8 mouse cellular contexts compared by ENCODE assay signal in the genomic region with DNA sequence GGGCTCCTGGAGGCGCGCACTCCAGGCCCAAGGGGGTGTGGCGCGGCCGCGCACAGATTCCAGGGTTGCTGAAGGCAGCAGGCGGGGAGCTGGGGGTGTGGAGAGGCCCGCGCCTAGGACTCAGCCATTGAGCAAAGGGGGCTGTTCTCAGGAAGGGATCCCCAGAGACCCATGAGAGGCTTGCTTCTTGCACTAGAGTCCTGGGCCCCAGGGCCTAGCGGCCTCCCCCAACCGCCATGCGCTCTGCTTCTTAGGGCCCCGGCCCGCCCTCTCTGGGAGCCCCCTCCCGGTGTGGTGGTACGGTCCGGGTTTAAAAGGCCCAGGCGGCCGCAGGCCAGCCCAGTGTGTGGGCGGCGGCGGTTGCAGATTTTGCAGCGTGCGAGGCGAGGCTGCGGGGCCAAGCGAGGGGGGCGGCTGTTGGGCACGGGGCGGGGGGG. TPM values are rescaled to one million over a fixed set of nuclear protein-coding genes. Genes with fewer than 3 reads are reported as not detected.
A peak's percentile ranks its signal among the peaks of the same experiment; 100 is the strongest.
DNase-seq lines count a peak whose midpoint lies in the region; ATAC-seq and TF ChIP-seq lines count a peak whose summit lies in the region.

Gene Plxna3, plus strand, starts transcription at position 342 of the 437 bp plus-strand sequence.

- peaks cover 27% of the 10 kb centered on the region for H3K36me3 ChIP-seq in E14TG2a.4 (ENCODE audit: insufficient read depth, low read length)
- no peaks in the 10 kb centered on the region for H3K36me3 ChIP-seq in forebrain, embryonic 11.5 days (ENCODE audit: control insufficient read depth, insufficient read depth, low read length)
- H3K36me3 ChIP-seq in heart, embryonic 15.5 days = no peaks in the 10 kb centered on the region
- no peaks in the 10 kb centered on the region for H3K36me3 ChIP-seq in liver, embryonic 16.5 days (ENCODE audit: control insufficient read depth, insufficient read depth)
- H3K36me3 ChIP-seq in neural tube, embryonic 13.5 days = peaks cover 15% of the 10 kb centered on the region
- H3K36me3 ChIP-seq in testis, adult 2 months (ENCODE audit: control insufficient read depth, insufficient read depth, low read length) = no peaks in the 10 kb centered on the region

- H3K4me3 ChIP-seq in E14TG2a.4 (replicated peaks; ENCODE audit: low read length) = peak within 1 kb of the TSS; percentile 71
- peak within 1 kb of the TSS; percentile 49 for H3K4me3 ChIP-seq in forebrain, embryonic 11.5 days (ENCODE audit: low read depth, low read length)
- peak within 1 kb of the TSS; percentile 53 for H3K4me3 ChIP-seq in heart, embryonic 15.5 days
- H3K4me3 ChIP-seq in liver, embryonic 16.5 days (ENCODE audit: low read depth, low read length) = peak within 1 kb of the TSS; percentile 50
- H3K4me3 ChIP-seq in neural tube, embryonic 13.5 days = peak within 1 kb of the TSS; percentile 61
- peak within 1 kb of the TSS; percentile 67 for H3K4me3 ChIP-seq in testis, adult 2 months (ENCODE audit: control insufficient read depth, low read depth, low read length)

- no peaks in the 10 kb centered on the region for H3K9me3 ChIP-seq in E14TG2a.4 (ENCODE audit: low read length)
- H3K9me3 ChIP-seq in forebrain, embryonic 11.5 days (ENCODE audit: control insufficient read depth, low read length) = no peaks in the 10 kb centered on the region
- no peaks in the 10 kb centered on the region for H3K9me3 ChIP-seq in heart, embryonic 15.5 days (replicated peaks)
- H3K9me3 ChIP-seq in liver, embryonic 16.5 days (replicated peaks; ENCODE audit: control insufficient read depth, low read length) = no peaks in the 10 kb centered on the region
- no peaks in the 10 kb centered on the region for H3K9me3 ChIP-seq in neural tube, embryonic 13.5 days

- peak within 1 kb of the TSS; percentile 67 for H3K4me2 ChIP-seq in forebrain, embryonic 11.5 days (ENCODE audit: low read depth, low read length, severe bottlenecking)
- peak within 1 kb of the TSS; percentile 71 for H3K4me2 ChIP-seq in heart, embryonic 15.5 days
- peak within 1 kb of the TSS; percentile 65 for H3K4me2 ChIP-seq in liver, embryonic 16.5 days (ENCODE audit: low read depth, low read length)
- peak within 1 kb of the TSS; percentile 68 for H3K4me2 ChIP-seq in neural tube, embryonic 13.5 days

- H3K27me3 ChIP-seq in E14TG2a.4 (ENCODE audit: insufficient read depth, low read length) = no peaks in the 10 kb centered on the region
- no peaks in the 10 kb centered on the region for H3K27me3 ChIP-seq in forebrain, embryonic 11.5 days (ENCODE audit: control insufficient read depth, insufficient read depth, low read length)
- H3K27me3 ChIP-seq in heart, embryonic 15.5 days = no peaks in the 10 kb centered on the region
- no peaks in the 10 kb centered on the region for H3K27me3 ChIP-seq in liver, embryonic 16.5 days (ENCODE audit: control insufficient read depth, insufficient read depth, low read depth, low read length)
- H3K27me3 ChIP-seq in neural tube, embryonic 13.5 days = no peaks in the 10 kb centered on the region
- no peaks in the 10 kb centered on the region for H3K27me3 ChIP-seq in testis, adult 2 months (ENCODE audit: control insufficient read depth, insufficient read depth, low read length)

- H3K4me1 ChIP-seq in E14TG2a.4 (replicated peaks; ENCODE audit: low read depth, low read length) = peaks cover 20% of the 10 kb centered on the region
- H3K4me1 ChIP-seq in forebrain, embryonic 11.5 days (replicated peaks; ENCODE audit: control insufficient read depth, insufficient read depth, low read length) = no peaks in the 10 kb centered on the region
- H3K4me1 ChIP-seq in heart, embryonic 15.5 days (replicated peaks) = peaks cover 15% of the 10 kb centered on the region
- H3K4me1 ChIP-seq in liver, embryonic 16.5 days (ENCODE audit: control insufficient read depth, low read depth, low read length) = no peaks in the 10 kb centered on the region; the same call in 1 of the 2 replicates
- peaks cover 38% of the 10 kb centered on the region for H3K4me1 ChIP-seq in neural tube, embryonic 13.5 days (replicated peaks)
- peaks cover 3% of the 10 kb centered on the region; the same call in 1 of the 2 replicates for H3K4me1 ChIP-seq in testis, adult 2 months (ENCODE audit: control insufficient read depth, insufficient read depth, low read length)

- 26% methylated on average over 26 of the region's 30 CpGs for WGBS in forebrain, embryonic 11.5 days
- WGBS in heart, embryonic 15.5 days = 15% methylated on average over 30 of the region's 30 CpGs
- WGBS in liver, embryonic 16.5 days (ENCODE audit: insufficient replicate concordance) = 15% methylated on average over 27 of the region's 30 CpGs
- 20% methylated on average over 21 of the region's 30 CpGs for WGBS in neural tube, embryonic 13.5 days

- peak; percentile 96 for ATAC-seq in forebrain, embryonic 11.5 days (replicated peaks; ENCODE audit: low FRiP score)
- ATAC-seq in heart, embryonic 15.5 days (replicated peaks; ENCODE audit: insufficient number of reproducible peaks, insufficient read depth, low FRiP score, low read depth) = peak; percentile 88
- peak; percentile 92 for ATAC-seq in liver, embryonic 16.5 days (ENCODE audit: low read depth)
- peak; percentile 95 for ATAC-seq in neural tube, embryonic 13.5 days (ENCODE audit: low read depth)

- H3K27ac ChIP-seq in forebrain, embryonic 11.5 days (ENCODE audit: low read depth, low read length) = peak within 1 kb of the TSS; percentile 68
- peak within 1 kb of the TSS; percentile 77 for H3K27ac ChIP-seq in heart, embryonic 15.5 days
- H3K27ac ChIP-seq in liver, embryonic 16.5 days (ENCODE audit: low read length) = no peak within 1 kb of the TSS
- H3K27ac ChIP-seq in neural tube, embryonic 13.5 days (replicated peaks) = peak within 1 kb of the TSS; percentile 81
- H3K27ac ChIP-seq in testis, adult 2 months (ENCODE audit: control insufficient read depth, insufficient read depth, low read depth, low read length) = no peak within 1 kb of the TSS; the same call in 1 of the 2 replicates

- no peak for TF ChIP-seq CTCF in E14TG2a.4 (conservative IDR thresholded peaks at IDR 0.05; ENCODE audit: low read length)
- TF ChIP-seq CTCF in testis, adult 2 months (IDR thresholded peaks at IDR 0.05; ENCODE audit: control insufficient read depth, insufficient read depth, insufficient replicate concordance, low read depth, low read length) = no peak

- no peak for TF ChIP-seq POLR2A in testis, adult 2 months (IDR thresholded peaks at IDR 0.05; ENCODE audit: control insufficient read depth, low read depth, low read length)

- DNase-seq in c-Kit-positive CD71-negative TER-119-negative erythroid progenitor cells, embryonic 14.5 days (ENCODE audit: low read depth) = peak; percentile 50
- peak; percentile 86 for DNase-seq in forebrain, embryonic 11.5 days (ENCODE audit: low spot score)
- DNase-seq in kidney, postnatal 25 days = peak; percentile 67 to 86

- H3K9ac ChIP-seq in forebrain, embryonic 11.5 days (ENCODE audit: low read length) = peak within 1 kb of the TSS; percentile 66
- H3K9ac ChIP-seq in heart, embryonic 15.5 days = peak within 1 kb of the TSS; percentile 66
- H3K9ac ChIP-seq in liver, embryonic 16.5 days (ENCODE audit: low read depth, low read length) = peak within 1 kb of the TSS; percentile 52
- peak within 1 kb of the TSS; percentile 79 for H3K9ac ChIP-seq in neural tube, embryonic 13.5 days

RNA-seq across cellular contexts. Expression of gene Plxna3, which starts in this region (rescaled TPM):
- 27.4 and 28.3 TPM in 2 replicates for polyA plus RNA-seq in forebrain, embryonic 11.5 days (2014; fragmentation: Nextera tagmentation; extraction: Ambion mirVana)
- 3.6 and 6.8 TPM in 2 replicates for polyA plus RNA-seq in heart, embryonic 15.5 days (2015; fragmentation: Nextera tagmentation; extraction: Ambion mirVana)
- polyA plus RNA-seq in liver, embryonic 16.5 days (2015; fragmentation: Nextera tagmentation; extraction: Ambion mirVana) = 1.2 and 1.5 TPM in 2 replicates
- polyA plus RNA-seq in neural tube, embryonic 13.5 days (2015; fragmentation: Nextera tagmentation; extraction: Ambion mirVana) = 48.2 and 48.3 TPM in 2 replicates
- polyA plus RNA-seq in testis, adult 2 months (2012; rRNA removed) = 1.9 and 2.1 TPM in 2 replicates

Comparison
In these comparisons a context has a peak if more than half of its experiments do, and no peak if none do; other contexts are left out.
1. H3K27ac ChIP-seq: peak in forebrain, embryonic 11.5 days (single experiment), heart, embryonic 15.5 days (single experiment) and neural tube, embryonic 13.5 days (single experiment); none in liver, embryonic 16.5 days (single experiment) and testis, adult 2 months (single experiment).
2. Peak in every context shown above with its lines, with median percentiles within 50 percentile points of each other: H3K4me3 ChIP-seq, DNase-seq, ATAC-seq, H3K4me2 ChIP-seq and H3K9ac ChIP-seq.